Mouse (Mus musculus) cortical plate, adult 2 months (tissue): ENCODE measurements at regions not wholly inside any gene's neighbourhood (a gene's known extent, or its start where the extent isn't known, plus 50 kb on each side); places are given as distances from the start of the nearest gene placed in this dataset.

ENCODE experiments used
- CTCF ChIP-seq: fragments of 200-500 bp; IDR thresholded peaks from 2 replicates; pipeline ENCODE4 v1.5.1; 2011; ENCODE audit warnings: mild to moderate bottlenecking, control low read depth, low read length; ENCODE audit not compliant: insufficient read depth; ENCODE audit errors: extremely low read depth
- POLR2A ChIP-seq: fragments of 200-500 bp; IDR thresholded peaks from 2 replicates; pipeline ENCODE4 v1.6.1; 2011; ENCODE audit warnings: mild to moderate bottlenecking, low read length, control low read depth; ENCODE audit not compliant: insufficient read depth; ENCODE audit errors: extremely low read depth

DNA sequence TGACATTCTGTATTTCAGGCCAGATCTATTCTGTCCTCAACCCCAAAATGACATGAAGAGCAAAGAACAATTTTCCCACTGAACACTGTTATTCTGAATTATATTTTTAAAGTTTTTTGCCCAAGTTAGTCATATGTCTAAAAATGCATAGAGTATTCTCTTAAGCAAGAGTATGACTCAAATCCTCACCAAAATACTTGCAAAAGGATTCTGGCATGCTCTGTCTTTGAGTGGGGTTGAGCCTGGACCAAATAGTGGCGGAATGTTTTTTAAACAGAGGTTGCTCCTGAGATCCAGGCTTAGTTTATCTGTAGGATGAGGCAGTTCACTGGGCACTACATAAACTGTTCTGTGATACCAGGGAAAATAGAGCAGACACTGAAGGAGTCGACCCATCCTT, 631.4 kb upstream of the 2610301B20Rik start:
- no peak for TF ChIP-seq CTCF
- no peak for TF ChIP-seq POLR2A
